Mouse (Mus musculus): ENCODE data around the gene Tmem100. TPM values are rescaled to one million over a fixed set of nuclear protein-coding genes. Genes with fewer than 3 reads are reported as not detected.

Gene Tmem100
- 8.7 and 10.9 TPM in 2 replicates for polyA plus RNA-seq (2012; rRNA removed)

DNA sequence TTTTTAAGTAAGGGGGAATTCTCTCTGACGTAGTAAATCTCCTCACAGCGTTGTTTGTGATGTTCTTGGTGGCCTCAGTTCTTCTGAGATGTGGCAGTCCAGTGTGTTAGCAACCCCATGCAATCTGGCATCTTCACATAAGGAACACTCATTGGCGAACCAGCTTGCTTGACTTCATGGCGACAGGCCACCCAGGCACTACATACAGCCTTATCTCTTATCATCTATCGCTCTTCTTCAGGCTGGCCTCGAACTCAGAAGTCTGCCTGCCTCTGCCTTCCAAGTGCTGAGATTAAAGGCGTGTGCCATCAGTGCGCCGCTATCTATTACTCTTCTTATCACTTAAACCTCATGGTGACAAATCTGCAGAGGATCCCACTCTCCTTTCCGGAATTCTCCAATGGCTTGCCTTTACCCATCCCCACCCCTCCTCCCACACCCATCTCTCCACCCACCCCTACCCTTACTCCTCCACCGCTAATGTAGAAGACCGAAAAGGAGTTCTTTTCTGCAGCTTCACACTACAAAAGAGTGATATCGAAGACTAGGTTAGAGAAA, at the start of gene Tmem100:
Gene Tmem100, plus strand, starts transcription at position 508 of the 558 bp plus-strand sequence.

DNA sequence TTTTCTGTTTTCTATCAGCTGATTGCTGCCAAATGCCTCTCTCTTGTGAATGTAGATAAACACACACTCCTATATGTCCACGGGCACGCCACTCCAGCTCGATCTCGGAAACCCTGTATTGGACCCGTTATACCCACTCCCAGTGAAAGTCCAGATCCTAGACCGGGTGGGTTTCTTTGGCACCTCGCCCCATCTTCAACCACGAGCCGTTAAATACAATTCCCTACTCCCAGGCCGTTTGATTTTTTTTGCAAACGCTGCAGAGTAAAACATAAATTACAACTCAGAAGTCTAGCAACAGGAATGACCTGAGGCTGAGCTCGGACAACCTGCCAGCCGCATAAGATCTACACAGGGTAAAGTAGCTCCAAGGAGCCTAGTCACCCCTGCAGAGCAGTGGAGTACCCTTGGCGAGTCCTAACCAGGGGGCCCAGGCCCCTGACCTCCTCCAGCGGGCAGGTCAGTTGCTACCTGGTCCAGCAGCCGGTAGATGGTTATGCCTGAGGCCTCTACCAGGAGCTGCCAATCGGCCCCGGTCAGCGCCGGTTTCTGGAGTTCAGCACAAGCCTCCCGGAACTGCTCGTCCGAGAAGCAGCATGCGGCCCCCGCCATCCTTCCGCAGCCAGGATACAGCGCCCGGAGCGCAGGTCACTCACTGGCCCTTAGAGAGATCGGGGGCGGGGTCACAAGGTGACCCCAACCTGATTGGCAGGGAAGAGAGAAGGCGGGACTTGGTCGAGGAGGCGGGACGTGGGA, 27.7 kb upstream of the Tmem100 start, which contains the start of gene Pctp:
Gene Pctp, minus strand, starts transcription at position 664 of the 756 bp plus-strand sequence.

Other genes starting within 250 kb of the Tmem100 start
- gene Pctp, start 27.5 kb upstream of the Tmem100 start, polyA plus RNA-seq (2012; rRNA removed) = 0.51 and 0.76 TPM in 2 replicates
- gene Gm45716, start 157.3 kb downstream of the Tmem100 start, polyA plus RNA-seq (2012; rRNA removed) = 12.7 and 12.9 TPM in 2 replicates
- gene Mmd, start 219.1 kb downstream of the Tmem100 start, polyA plus RNA-seq (2012; rRNA removed) = 92.1 and 94.4 TPM in 2 replicates

All from central nervous system, embryonic 18 days (tissue).